Mouse (Mus musculus) activated CD4-positive, CD25-positive, alpha-beta regulatory T cell, adult 9 weeks (primary cell): ENCODE results near the gene Pdlim4. TPM values are rescaled to one million over a fixed set of nuclear protein-coding genes. Genes with fewer than 3 reads are reported as not detected.

Experiments
- polyA plus RNA-seq: library from polyadenylated mRNA; unstranded; fragments of 100-300 nt; shearing (Covaris generic); gene quantifications from one replicate; pipeline ENCODE4 v1.2.1, GENCODE M21; 2017

The Pdlim4 gene
- 1.2 TPM for polyA plus RNA-seq

GRCm38 (mm10) chr11:54068520-54069371 lies at the start of gene Pdlim4:
Pdlim4 (minus strand) TSS chr11:54069014.

GRCm38 (mm10) chr11:54100045-54100691 lies 31.4 kb upstream of the Pdlim4 start, which contains the start of gene P4ha2:
P4ha2 (plus strand) TSS chr11:54100095.

GRCm38 (mm10) chr11:54028044-54028951 lies 40.5 kb downstream of the Pdlim4 start, which contains the start of gene Slc22a4:
Slc22a4 (minus strand) TSS chr11:54028090.

Other genes with a start within 250 kb of the Pdlim4 start
- 38.1 TPM for gene Gm12216, start 209.8 kb downstream of the Pdlim4 start, polyA plus RNA-seq
- 36.4 TPM for gene Slc22a5, start 177.4 kb downstream of the Pdlim4 start, polyA plus RNA-seq
- 0.42 TPM for gene Slc22a21, start 88.7 kb downstream of the Pdlim4 start, polyA plus RNA-seq
- gene Slc22a4, start 40.9 kb downstream of the Pdlim4 start, polyA plus RNA-seq: 0.27 TPM
- not detected for gene P4ha2, start 31.1 kb upstream of the Pdlim4 start, polyA plus RNA-seq
- gene Csf2, start 180.7 kb upstream of the Pdlim4 start, polyA plus RNA-seq: not detected
- gene Il3, start 198.3 kb upstream of the Pdlim4 start, polyA plus RNA-seq: not detected
- not detected for gene Acsl6, start 234.8 kb upstream of the Pdlim4 start, polyA plus RNA-seq